20 mouse cellular contexts compared by ENCODE assay signal in the genomic region with DNA sequence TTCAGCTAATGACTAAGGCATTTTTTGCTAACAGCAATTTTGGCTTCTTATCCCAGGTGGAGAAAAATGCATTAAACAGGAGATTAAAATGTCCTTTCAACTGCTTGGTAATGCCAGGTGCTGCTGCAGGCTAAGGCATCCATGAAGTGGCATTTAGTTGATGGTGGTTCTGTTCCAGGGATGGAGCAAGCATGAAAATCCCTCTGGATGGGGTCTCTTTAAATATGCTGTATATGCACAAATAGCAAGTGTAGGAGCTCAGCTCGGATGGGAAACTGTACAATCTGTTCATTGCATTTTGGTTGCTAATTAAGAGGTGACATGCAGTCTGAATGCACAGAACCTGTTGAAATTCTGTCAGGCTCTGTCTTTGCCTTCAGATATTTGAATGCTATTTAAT.
DNase-seq lines count a peak whose midpoint lies in the region; ATAC-seq and TF ChIP-seq lines count a peak whose summit lies in the region.
"Had no signal": no experiment of that assay in that cellular context is flagged by ENCODE, and none has a peak within 500 bp of the region (broad histone marks: within the 10 kb centered on the region; RNA-seq: fewer than 3 reads in every experiment).

No protein-coding gene starts in this region.

- no peaks in the 10 kb centered on the region for H3K4me1 ChIP-seq in hindbrain, postnatal 0 days (ENCODE audit: insufficient read depth, low read length)
- H3K4me1 ChIP-seq in hindbrain, embryonic 14.5 days (replicated peaks; ENCODE audit: control insufficient read depth, insufficient read depth, low read length): no peaks in the 10 kb centered on the region
- H3K4me1 ChIP-seq: embryonic facial prominence, embryonic 10.5 days; stomach, embryonic 15.5 days had no signal

- H3K36me3 ChIP-seq in hindbrain, postnatal 0 days (ENCODE audit: insufficient read depth, low read length): no peaks in the 10 kb centered on the region
- no peaks in the 10 kb centered on the region for H3K36me3 ChIP-seq in hindbrain, embryonic 14.5 days (replicated peaks; ENCODE audit: control insufficient read depth, insufficient read depth)
- H3K36me3 ChIP-seq: embryonic facial prominence, embryonic 10.5 days; stomach, embryonic 15.5 days had no signal

- no peaks in the 10 kb centered on the region for H3K27me3 ChIP-seq in hindbrain, postnatal 0 days (ENCODE audit: insufficient read depth, low read length)
- H3K27me3 ChIP-seq in hindbrain, embryonic 14.5 days (ENCODE audit: control insufficient read depth, insufficient read depth, low read length): no peaks in the 10 kb centered on the region
- H3K27me3 ChIP-seq: stomach, embryonic 15.5 days had no signal

- intact Hi-C loops in left cerebral cortex, postnatal 36 days (cut with DNase I): no loop called here

- H3K27ac ChIP-seq in hindbrain, postnatal 0 days: no peak overlapping the region
- no peak overlapping the region for H3K27ac ChIP-seq in hindbrain, embryonic 14.5 days
- H3K27ac ChIP-seq: embryonic facial prominence, embryonic 10.5 days; heart, adult 2 months; kidney, postnatal 0 days; stomach, embryonic 15.5 days had no signal

- H3K4me2 ChIP-seq in hindbrain, postnatal 0 days (ENCODE audit: low read depth, low read length): no peak overlapping the region
- H3K4me2 ChIP-seq in hindbrain, embryonic 14.5 days (replicated peaks): no peak overlapping the region
- H3K4me2 ChIP-seq: liver, embryonic 11.5 days; stomach, embryonic 15.5 days had no signal

- no peak for TF ChIP-seq CTCF in hindbrain, postnatal 0 days (IDR thresholded peaks at IDR 0.05; ENCODE audit: low read depth)

- whole genome bisulfite sequencing in hindbrain, postnatal 0 days: 30% methylated on average over 1 of the region's 1 CpGs
- 44% methylated on average over 1 of the region's 1 CpGs for WGBS in hindbrain, embryonic 14.5 days

- H3K4me3 ChIP-seq in hindbrain, postnatal 0 days (ENCODE audit: low read length): no peak overlapping the region
- no peak overlapping the region for H3K4me3 ChIP-seq in hindbrain, embryonic 14.5 days (replicated peaks; ENCODE audit: low read length)
- H3K4me3 ChIP-seq: embryonic facial prominence, embryonic 10.5 days; heart, adult 2 months; stomach, embryonic 15.5 days had no signal

- no peak for ATAC-seq in hindbrain, postnatal 0 days
- ATAC-seq in hindbrain, embryonic 14.5 days (ENCODE audit: low FRiP score): no peak

- H3K9ac ChIP-seq in hindbrain, postnatal 0 days (replicated peaks; ENCODE audit: low read length): no peak overlapping the region
- no peak overlapping the region for H3K9ac ChIP-seq in hindbrain, embryonic 14.5 days
- H3K9ac ChIP-seq: stomach, embryonic 15.5 days had no signal

- DNase-seq in hindbrain, postnatal 0 days (ENCODE audit: low spot score): peak; percentile 9
- DNase-seq in hindbrain, embryonic 14.5 days (ENCODE audit: low spot score): no peak
- peak; percentile 1 for DNase-seq in left cerebral cortex, adult 11 months (ENCODE audit: low spot score)
- DNase-seq in left cerebral cortex, postnatal 36 days (ENCODE audit: low spot score in 2 of 2): no peak
- DNase-seq in right cerebral cortex, adult 18-20 months: peak; percentile 1
- no peak for DNase-seq in right cerebral cortex, postnatal 4 days
- DNase-seq in telencephalon, adult 2 months (ENCODE audit: low read depth, low spot score): peak; percentile 31
- no peak for DNase-seq in liver
- DNase-seq: cerebellum, adult 9-10 months; gastrocnemius, postnatal 25 days; heart, adult 2 months; heart, postnatal 4 days; lung, adult 18-20 months; lung, postnatal 14 days; retina, postnatal 1 day; thymus, adult 2 months had no signal

- H3K9me3 ChIP-seq in hindbrain, postnatal 0 days (ENCODE audit: low read length): no peaks in the 10 kb centered on the region
- H3K9me3 ChIP-seq in hindbrain, embryonic 14.5 days (ENCODE audit: control insufficient read depth, low read length): no peaks in the 10 kb centered on the region
- H3K9me3 ChIP-seq: embryonic facial prominence, embryonic 10.5 days; stomach, embryonic 15.5 days had no signal

Comparison
In these comparisons a context has a peak if more than half of its experiments do, and no peak if none do; other contexts are left out.
1. DNase-seq: peak in hindbrain, postnatal 0 days (single experiment), left cerebral cortex, adult 11 months (single experiment), right cerebral cortex, adult 18-20 months (single experiment) and telencephalon, adult 2 months (single experiment); none in hindbrain, embryonic 14.5 days (single experiment), left cerebral cortex, postnatal 36 days (0 of 2), right cerebral cortex, postnatal 4 days (single experiment) and liver (single experiment).